ENCODE assay signal across 9 mouse cellular contexts in the genomic region with DNA sequence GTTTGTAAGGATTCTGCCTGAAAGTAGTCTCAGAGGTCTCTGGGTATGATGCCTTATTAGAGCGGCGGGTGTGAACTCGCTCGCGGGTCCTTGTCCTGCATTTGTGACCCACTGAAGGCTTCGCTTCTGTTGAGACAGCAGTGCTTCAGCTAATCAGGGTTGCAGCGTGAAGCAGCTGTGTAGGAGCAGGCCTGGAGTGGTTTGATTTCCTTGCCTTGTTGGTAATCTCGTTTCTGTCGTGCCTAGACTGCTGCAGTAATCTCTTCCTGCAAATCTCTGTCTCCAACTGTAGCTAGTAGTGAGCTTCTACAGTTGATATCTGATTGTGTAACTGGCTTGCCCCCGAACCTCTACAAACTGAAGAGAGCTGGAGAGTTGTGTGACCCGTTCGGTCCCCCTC. TPM values are rescaled to one million over a fixed set of nuclear protein-coding genes. Genes with fewer than 3 reads are reported as not detected.
DNase-seq lines count a peak whose midpoint lies in the region; ATAC-seq and TF ChIP-seq lines count a peak whose summit lies in the region.
"Had no signal": no experiment of that assay in that cellular context is flagged by ENCODE, and none has a peak within 500 bp of the region (broad histone marks: within the 10 kb centered on the region; RNA-seq: fewer than 3 reads in every experiment).

No protein-coding gene starts in this region.

- intact Hi-C loops in heart, adult 2 months (cut with DNase I) = no loop called here

- H3K4me2 ChIP-seq in heart, embryonic 16.5 days (ENCODE audit: low read depth, low read length) = peak overlapping the region; percentile 84
- peak overlapping the region; percentile 96 for H3K4me2 ChIP-seq in hindbrain, embryonic 16.5 days (ENCODE audit: low read length)
- H3K4me2 ChIP-seq in midbrain, embryonic 14.5 days (ENCODE audit: low read length) = peak overlapping the region; percentile 80

- TF ChIP-seq CTCF in heart, adult 2 months (IDR thresholded peaks at IDR 0.05) = no peak

- 66% methylated on average over 12 of the region's 12 CpGs for WGBS in heart, embryonic 16.5 days
- WGBS in heart, adult 2 months = 61% methylated on average over 12 of the region's 12 CpGs
- WGBS in hindbrain, embryonic 16.5 days = 87% methylated on average over 12 of the region's 12 CpGs
- WGBS in midbrain, embryonic 14.5 days = 85% methylated on average over 12 of the region's 12 CpGs

- H3K4me3 ChIP-seq in heart, embryonic 16.5 days (ENCODE audit: low read length) = peak overlapping the region; percentile 92
- no peak overlapping the region for H3K4me3 ChIP-seq in heart, adult 2 months
- H3K4me3 ChIP-seq in hindbrain, embryonic 16.5 days (ENCODE audit: low read length) = no peak overlapping the region
- H3K4me3 ChIP-seq in midbrain, embryonic 14.5 days (replicated peaks; ENCODE audit: low read depth, low read length) = peak overlapping the region; percentile 94

- DNase-seq in heart, adult 2 months = no peak
- peak; percentile 55 for DNase-seq in MEL-GATA-1-ER (ENCODE audit: extremely low read depth, low read depth)
- no peak for DNase-seq in midbrain, embryonic 14.5 days
- no peak for DNase-seq in cerebellum, adult 9-11 months
- no peak for DNase-seq in yolk sac, embryonic 10.5 days (ENCODE audit: low spot score)

- no peaks in the 10 kb centered on the region for H3K27me3 ChIP-seq in heart, embryonic 16.5 days (ENCODE audit: control insufficient read depth, insufficient read depth, low read length)
- no peaks in the 10 kb centered on the region for H3K27me3 ChIP-seq in heart, adult 2 months (ENCODE audit: control insufficient read depth, insufficient read depth, low read length)
- no peaks in the 10 kb centered on the region for H3K27me3 ChIP-seq in hindbrain, embryonic 16.5 days (replicated peaks; ENCODE audit: control insufficient read depth, insufficient read depth, low read length)
- no peaks in the 10 kb centered on the region for H3K27me3 ChIP-seq in midbrain, embryonic 14.5 days (ENCODE audit: control insufficient read depth, insufficient read depth, low read length)
- H3K27me3 ChIP-seq: Patski had no signal

- H3K9ac ChIP-seq in heart, embryonic 16.5 days (ENCODE audit: low read length) = 0 out of 2 replicates have a peak overlapping the region, but pooled peaks have one; percentile 8
- no peak overlapping the region for H3K9ac ChIP-seq in heart, adult 2 months (ENCODE audit: low read depth, low read length)
- no peak overlapping the region for H3K9ac ChIP-seq in hindbrain, embryonic 16.5 days (ENCODE audit: low read depth, low read length)
- H3K9ac ChIP-seq in midbrain, embryonic 14.5 days (replicated peaks; ENCODE audit: low read length) = peak overlapping the region; percentile 31; the same call in 1 of the 2 replicates

- no peaks in the 10 kb centered on the region for H3K9me3 ChIP-seq in heart, embryonic 16.5 days (replicated peaks; ENCODE audit: control insufficient read depth, low read length)
- no peaks in the 10 kb centered on the region for H3K9me3 ChIP-seq in hindbrain, embryonic 16.5 days (ENCODE audit: control insufficient read depth, low read length)
- H3K9me3 ChIP-seq in midbrain, embryonic 14.5 days (ENCODE audit: control insufficient read depth, low read length) = no peaks in the 10 kb centered on the region

- peaks cover 21% of the 10 kb centered on the region for H3K4me1 ChIP-seq in heart, embryonic 16.5 days (ENCODE audit: control insufficient read depth, insufficient read depth, low read length)
- H3K4me1 ChIP-seq in heart, adult 2 months (ENCODE audit: control insufficient read depth, insufficient read depth, low read length) = peaks cover 8% of the 10 kb centered on the region
- peaks cover 27% of the 10 kb centered on the region for H3K4me1 ChIP-seq in hindbrain, embryonic 16.5 days (ENCODE audit: control insufficient read depth, insufficient read depth, low read depth, low read length)
- H3K4me1 ChIP-seq in midbrain, embryonic 14.5 days (ENCODE audit: control insufficient read depth, insufficient read depth, low read length) = peaks cover 21% of the 10 kb centered on the region

- no peak for ATAC-seq in heart, embryonic 16.5 days (replicated peaks; ENCODE audit: extremely low read depth, insufficient read depth, low FRiP score)
- ATAC-seq in hindbrain, embryonic 16.5 days = no peak
- ATAC-seq in midbrain, embryonic 14.5 days (ENCODE audit: low FRiP score, low TSS enrichment) = no peak
- ATAC-seq in cerebellum, adult (ENCODE audit: insufficient number of reproducible peaks, low FRiP score, low TSS enrichment) = no peak
- ATAC-seq: Patski had no signal

- H3K36me3 ChIP-seq in heart, embryonic 16.5 days (ENCODE audit: control insufficient read depth, insufficient read depth) = peaks cover 14% of the 10 kb centered on the region
- peaks cover 19% of the 10 kb centered on the region for H3K36me3 ChIP-seq in heart, adult 2 months (ENCODE audit: control insufficient read depth, insufficient read depth, low read length)
- H3K36me3 ChIP-seq in hindbrain, embryonic 16.5 days (ENCODE audit: control insufficient read depth, insufficient read depth, low read length) = peaks cover 7% of the 10 kb centered on the region; the same call in 1 of the 2 replicates
- H3K36me3 ChIP-seq in midbrain, embryonic 14.5 days (ENCODE audit: control insufficient read depth, insufficient read depth, low read length) = peaks cover 42% of the 10 kb centered on the region

- peaks cover 5% of the 10 kb centered on the region for H3K79me2 ChIP-seq in heart, adult 2 months (replicated peaks; ENCODE audit: control insufficient read depth, insufficient read depth, low read length)

- no peak for TF ChIP-seq EP300 in heart, adult 2 months (IDR thresholded peaks at IDR 0.05; ENCODE audit: insufficient read depth, low read depth, low read length)

- no peak for TF ChIP-seq POLR2A in heart, adult 2 months (IDR thresholded peaks at IDR 0.05; ENCODE audit: insufficient read depth, low read depth, low read length)

- no peak overlapping the region for H3K27ac ChIP-seq in heart, embryonic 16.5 days (ENCODE audit: low read length)
- no peak overlapping the region for H3K27ac ChIP-seq in heart, adult 2 months
- H3K27ac ChIP-seq in hindbrain, embryonic 16.5 days (ENCODE audit: low read depth, low read length) = no peak overlapping the region
- H3K27ac ChIP-seq in midbrain, embryonic 14.5 days (replicated peaks; ENCODE audit: low read depth, low read length) = no peak overlapping the region

RNA-seq across cellular contexts. Expression of a gene that starts 1.6 kb away (rescaled TPM):
- polyA plus RNA-seq in heart, embryonic 16.5 days (2015; fragmentation: Nextera tagmentation; extraction: Ambion mirVana) = 39.6 and 45.5 TPM in 2 replicates
- 10 to 100 TPM; 17.9 to 20.8 TPM for total RNA-seq in heart, adult 2 months (2021)
- 9.0 and 9.2 TPM in 2 replicates for polyA plus RNA-seq in heart, adult 2 months (2012; rRNA removed)
- 74.9 and 88.9 TPM in 2 replicates for polyA plus RNA-seq in hindbrain, embryonic 16.5 days (2015; fragmentation: Nextera tagmentation; extraction: Ambion mirVana)
- polyA plus RNA-seq in midbrain, embryonic 14.5 days (2014; fragmentation: Nextera tagmentation; extraction: Ambion mirVana) = 76.6 and 85.3 TPM in 2 replicates

RNA-seq across cellular contexts. Expression of a gene that starts 16.8 kb away (rescaled TPM):
- polyA plus RNA-seq in heart, embryonic 16.5 days (2015; fragmentation: Nextera tagmentation; extraction: Ambion mirVana) = 41.8 and 49.1 TPM in 2 replicates
- total RNA-seq in heart, adult 2 months (2021) = 10 to 100 TPM; 17.7 to 19.3 TPM
- polyA plus RNA-seq in heart, adult 2 months (2012; rRNA removed) = 11.0 and 14.0 TPM in 2 replicates
- polyA plus RNA-seq in hindbrain, embryonic 16.5 days (2015; fragmentation: Nextera tagmentation; extraction: Ambion mirVana) = 33.6 and 33.7 TPM in 2 replicates
- polyA plus RNA-seq in midbrain, embryonic 14.5 days (2014; fragmentation: Nextera tagmentation; extraction: Ambion mirVana) = 34.3 and 42.3 TPM in 2 replicates

RNA-seq across cellular contexts. Expression of a gene that starts 48.3 kb away (rescaled TPM):
- 10.2 and 10.3 TPM in 2 replicates for polyA plus RNA-seq in heart, embryonic 16.5 days (2015; fragmentation: Nextera tagmentation; extraction: Ambion mirVana)
- 10 to 100 TPM; 13.8 to 15.8 TPM for total RNA-seq in heart, adult 2 months (2021)
- polyA plus RNA-seq in heart, adult 2 months (2012; rRNA removed) = 7.5 and 13.4 TPM in 2 replicates
- 0.28 and 0.56 TPM in 2 replicates for polyA plus RNA-seq in hindbrain, embryonic 16.5 days (2015; fragmentation: Nextera tagmentation; extraction: Ambion mirVana)
- polyA plus RNA-seq in midbrain, embryonic 14.5 days (2014; fragmentation: Nextera tagmentation; extraction: Ambion mirVana) = 0.50 and 0.62 TPM in 2 replicates

Comparison
In these comparisons a context has a peak if more than half of its experiments do, and no peak if none do; other contexts are left out.
1. H3K4me3 ChIP-seq: peak in heart, embryonic 16.5 days (single experiment) and midbrain, embryonic 14.5 days (single experiment); none in heart, adult 2 months (single experiment) and hindbrain, embryonic 16.5 days (single experiment).
2. H3K9ac ChIP-seq: peak in heart, embryonic 16.5 days (single experiment) and midbrain, embryonic 14.5 days (single experiment); none in heart, adult 2 months (single experiment) and hindbrain, embryonic 16.5 days (single experiment).
3. Peak in every context shown above with its lines, with median percentiles within 50 percentile points of each other: H3K4me2 ChIP-seq.